Mouse (Mus musculus) neural tube, embryonic 10.5 days (tissue): Measurements from ENCODE around the gene Brd3os.

Experiments used
- DNase-seq: peaks from one replicate; pipeline ENCODE4 v3.0.0-alpha.2; 2017; ENCODE audit warnings: low spot score; ENCODE audit errors: extremely low spot score

The Brd3os gene

DNA sequence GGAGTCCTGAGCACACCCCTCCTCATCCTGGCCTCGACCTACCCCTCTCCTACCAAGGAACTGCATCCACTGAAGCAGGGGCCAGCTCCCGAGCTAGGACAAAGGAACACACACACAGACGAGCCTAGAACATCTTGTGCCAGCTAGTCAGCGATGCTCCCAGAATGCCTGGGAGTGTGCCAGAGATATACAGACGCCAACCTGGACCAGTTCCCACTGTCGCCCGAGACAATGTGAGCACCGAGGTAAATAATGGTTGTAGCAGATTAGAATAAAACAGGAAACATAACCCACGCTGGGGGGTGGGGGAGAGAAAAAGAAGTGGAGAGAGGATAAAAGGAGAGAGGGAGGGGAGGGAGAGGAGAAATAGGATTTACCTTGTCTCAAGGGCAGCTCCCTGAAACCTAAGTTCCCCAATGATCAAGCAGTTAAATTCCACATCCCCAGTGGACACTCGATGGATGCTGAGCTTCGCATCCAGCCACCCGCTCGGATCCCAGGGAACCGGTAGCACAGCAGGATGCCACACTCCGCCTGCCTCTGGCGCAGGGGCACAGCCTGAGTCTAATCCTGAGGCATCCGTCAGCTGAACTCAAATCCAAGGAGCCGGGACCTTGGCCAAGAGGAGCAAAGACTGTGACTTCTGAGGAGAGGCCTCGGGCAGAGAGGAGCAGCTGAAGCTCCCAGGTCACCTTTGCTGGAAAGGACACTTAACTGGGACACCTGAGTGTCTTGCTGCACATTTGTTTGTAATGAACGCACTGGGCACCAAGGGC lies 20.6 kb upstream of the Brd3os start:
- no peak for DNase-seq

DNA sequence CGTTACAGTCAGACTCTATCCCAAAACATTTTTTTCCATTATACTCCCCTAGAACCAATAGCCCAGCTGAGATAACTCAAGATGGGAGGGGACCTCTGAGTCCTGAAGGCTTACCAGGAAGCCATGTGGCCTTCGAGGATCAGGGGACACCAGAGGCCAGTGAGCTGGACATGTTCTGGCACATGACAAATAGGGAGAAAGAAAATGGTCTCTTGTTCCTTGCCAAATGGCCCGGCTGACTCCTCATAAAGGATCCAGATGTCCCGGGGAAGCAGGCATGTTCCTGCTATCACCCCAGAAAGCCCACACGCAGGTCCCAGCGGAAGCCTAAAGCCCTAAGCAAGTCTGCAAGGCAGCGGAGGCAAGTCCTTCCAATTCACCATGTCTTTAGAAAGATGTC lies 18.5 kb upstream of the Brd3os start:
- DNase-seq = no peak

DNA sequence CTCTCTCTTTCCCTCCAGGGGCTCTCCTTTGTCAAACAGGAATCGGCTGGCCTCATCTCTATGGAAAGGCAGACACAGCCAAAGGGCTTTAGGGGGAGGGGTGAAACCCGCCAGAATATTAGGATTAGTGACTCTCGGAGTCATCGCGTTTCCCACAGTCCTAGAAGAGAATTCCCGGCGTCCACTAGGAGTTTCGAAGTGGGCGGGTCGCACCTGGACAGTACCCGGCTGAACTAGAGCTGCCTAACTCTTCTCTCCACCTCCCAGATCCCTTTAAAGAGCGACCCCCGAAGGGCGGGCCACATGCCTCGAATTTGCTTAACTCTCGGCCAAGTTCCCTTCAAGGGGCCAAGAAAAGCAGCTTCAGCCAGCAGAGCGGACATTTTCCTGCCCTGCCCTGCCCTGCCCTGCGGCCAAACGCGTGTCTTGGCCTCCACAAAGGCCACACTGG lies 16.9 kb upstream of the Brd3os start:
- DNase-seq = peak; percentile 73

DNA sequence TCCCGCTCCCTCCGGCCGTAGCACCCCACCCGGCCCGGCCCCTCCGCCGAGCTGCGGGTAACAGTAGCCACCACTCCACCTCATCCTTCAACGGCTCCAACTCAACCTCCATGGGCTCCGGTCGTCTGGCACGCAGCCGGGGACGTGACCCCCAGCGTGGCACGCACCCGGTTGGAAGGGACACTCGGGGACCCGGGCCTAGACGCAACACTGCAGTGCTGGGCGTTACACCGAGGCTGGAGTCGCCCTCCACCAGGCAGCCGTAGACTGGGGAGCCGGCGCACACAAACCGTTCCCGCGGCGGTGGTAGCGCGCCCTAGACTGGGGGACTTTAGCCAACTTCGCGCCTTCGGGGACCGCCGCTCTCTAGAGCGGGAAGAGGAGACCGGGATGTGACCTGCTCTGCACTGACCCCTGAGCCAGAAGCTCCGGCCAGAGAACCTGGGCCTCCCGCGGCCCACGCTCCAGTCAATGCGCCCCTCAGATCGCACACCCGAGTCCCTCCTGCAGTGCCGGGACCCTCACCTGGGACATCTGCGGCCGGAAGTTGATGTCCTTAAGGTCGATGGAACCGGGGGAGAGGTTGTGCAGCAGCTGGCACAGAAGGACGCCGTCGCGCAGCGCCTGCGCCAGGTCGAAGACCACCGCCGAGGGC lies 16.2 kb upstream of the Brd3os start:
- peak; percentile 70 for DNase-seq

DNA sequence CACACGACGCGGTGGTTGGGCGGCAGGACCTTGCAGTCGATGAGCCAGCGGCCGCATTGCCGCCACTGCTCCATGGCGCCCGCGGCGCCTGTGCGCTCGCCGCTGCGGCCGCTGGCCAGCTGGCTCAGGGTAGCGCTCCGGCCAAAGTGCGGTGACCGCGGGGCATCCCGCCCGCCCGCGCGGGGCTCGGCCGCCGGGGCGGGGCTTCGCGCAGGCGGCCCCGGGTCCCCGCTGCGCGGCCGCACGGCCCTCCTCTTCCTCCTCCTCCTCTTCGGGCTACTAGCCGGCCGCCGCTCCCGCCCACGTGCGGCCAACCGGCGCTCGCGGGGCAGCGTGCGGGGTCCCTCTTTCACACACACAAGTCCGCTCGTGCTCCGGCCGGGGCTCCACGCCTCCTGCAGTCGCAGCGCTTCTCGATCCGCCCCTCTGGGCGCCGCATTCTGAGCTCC lies 15.7 kb upstream of the Brd3os start:
- no peak for DNase-seq

DNA sequence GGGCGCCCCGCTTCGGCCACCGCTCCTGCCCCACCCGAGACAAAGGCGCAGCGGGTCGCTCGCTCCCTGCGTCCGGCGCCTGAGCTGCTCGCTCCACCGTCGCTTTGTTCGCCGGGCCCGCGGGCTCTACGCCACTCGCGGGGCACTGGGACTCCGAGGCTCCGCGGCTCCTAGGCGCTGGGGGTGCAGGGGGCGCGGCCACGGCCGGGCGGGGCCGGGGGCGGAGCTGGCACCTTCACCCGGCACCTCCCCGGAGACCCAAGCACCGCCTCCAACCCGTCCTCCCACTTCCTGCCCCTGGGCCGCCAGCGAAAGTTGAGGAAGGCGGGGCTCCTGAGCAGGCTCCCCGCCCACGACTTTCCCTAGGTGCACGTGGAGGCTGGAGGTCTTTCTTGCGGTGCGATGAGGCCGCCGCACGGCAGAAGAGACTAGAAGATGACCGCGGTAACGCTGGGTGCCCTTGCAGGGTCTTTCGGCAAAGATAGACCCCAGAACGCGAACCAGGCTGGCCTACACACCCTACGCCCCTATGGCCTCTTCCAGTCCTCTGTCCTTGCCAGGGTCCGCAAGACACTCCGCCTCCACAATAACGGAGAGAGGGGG lies 15.2 kb upstream of the Brd3os start, which contains the start of gene Vav2:
Gene Vav2, minus strand, starts transcription at position 179 of the 603 bp plus-strand sequence.
- peak; percentile 93 for DNase-seq

DNA sequence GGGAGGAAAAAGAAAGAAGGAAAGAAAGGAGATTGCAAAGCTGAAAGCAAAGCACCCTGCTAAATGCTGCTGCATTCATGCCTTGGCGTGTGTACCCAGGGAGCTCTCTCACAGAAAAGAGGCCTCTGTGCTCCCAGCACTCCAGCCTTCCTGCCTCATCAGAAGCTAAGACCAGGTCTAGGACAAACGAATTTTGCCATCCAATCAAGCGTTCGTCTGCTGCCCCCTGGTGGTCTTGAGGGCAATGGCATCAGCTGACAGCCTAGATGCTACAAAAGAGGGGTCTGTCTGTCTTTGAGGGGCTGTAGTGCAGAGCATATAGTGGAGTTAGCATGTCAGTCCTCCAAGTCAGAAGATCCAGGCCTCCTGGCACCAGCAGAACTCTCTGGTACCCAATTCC lies 14.1 kb upstream of the Brd3os start:
- DNase-seq = peak; percentile 93

DNA sequence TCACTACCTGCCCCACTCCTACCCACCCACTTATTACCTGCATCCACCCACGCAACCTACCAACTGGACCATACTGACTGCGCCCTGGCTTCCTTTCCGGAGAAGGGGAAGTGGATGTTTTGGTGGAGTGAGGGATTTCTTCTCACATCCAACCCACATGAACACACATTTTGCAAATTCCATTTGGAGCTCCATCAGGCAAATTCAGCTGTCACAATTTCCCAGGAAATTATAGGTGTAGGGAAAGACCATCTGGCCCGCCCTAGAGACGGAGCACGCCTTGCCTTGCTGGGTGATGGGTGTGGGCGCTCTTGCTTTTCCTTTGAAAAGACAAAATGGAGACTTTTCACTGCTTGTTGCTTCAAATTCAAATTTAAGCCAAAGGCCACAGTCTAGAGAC lies 11.5 kb upstream of the Brd3os start:
- no peak for DNase-seq

DNA sequence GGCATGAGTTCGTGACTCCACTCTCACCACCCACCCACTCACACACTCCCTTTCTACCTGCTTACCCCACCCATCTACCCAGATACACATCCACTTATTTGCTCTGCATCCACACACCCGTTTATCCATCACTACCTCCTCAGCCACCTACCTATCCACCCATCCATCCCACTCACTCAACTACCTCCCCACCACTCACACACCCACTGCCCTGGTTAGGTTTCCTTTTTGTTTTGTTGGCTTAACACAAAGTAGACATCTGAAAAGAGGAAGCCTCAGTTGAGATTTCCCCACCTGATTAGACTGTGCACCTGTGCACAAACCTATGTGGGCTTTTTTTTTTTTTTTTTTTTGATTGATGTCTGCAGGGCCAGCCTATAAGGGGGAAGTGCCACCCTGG lies 9.5 kb upstream of the Brd3os start:
- DNase-seq = no peak

DNA sequence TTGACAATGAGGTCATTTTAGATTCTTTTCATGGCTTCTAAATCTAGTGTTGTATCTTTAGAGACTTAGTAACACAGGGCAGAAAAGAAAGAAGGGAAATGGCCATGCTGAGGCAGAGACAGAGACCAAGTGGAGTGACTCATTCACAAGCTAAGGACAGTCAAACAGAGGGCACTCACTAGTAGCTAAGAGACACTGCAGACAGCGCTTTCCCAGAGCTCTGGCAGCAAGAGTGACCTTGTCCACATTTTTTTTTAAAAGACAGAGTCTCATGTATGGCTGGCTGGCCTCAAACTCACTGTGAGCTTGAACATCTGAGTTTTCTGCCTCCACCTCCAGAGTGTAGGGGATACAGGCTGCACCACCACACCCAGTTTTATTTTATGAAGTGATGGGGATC lies 4.2 kb upstream of the Brd3os start:
- no peak for DNase-seq

DNA sequence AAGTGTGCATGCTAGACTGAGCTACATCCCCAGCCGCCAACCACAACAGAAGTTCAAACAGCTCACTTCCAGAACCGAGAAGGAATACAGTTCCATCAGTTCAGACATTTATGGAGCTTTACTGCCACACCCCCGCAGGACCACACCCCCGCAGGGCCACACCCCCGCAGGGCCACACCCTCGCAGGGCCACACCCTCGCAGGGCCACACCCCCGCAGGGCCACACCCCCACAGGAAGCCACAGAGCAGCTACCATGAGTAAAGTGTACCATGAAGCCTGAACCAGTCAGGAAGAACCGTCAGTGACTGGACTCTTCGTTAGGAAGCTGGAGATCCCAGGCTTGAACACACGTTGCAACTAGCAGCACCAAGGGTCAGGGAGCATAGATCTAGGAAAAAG lies 3.8 kb upstream of the Brd3os start:
- no peak for DNase-seq

DNA sequence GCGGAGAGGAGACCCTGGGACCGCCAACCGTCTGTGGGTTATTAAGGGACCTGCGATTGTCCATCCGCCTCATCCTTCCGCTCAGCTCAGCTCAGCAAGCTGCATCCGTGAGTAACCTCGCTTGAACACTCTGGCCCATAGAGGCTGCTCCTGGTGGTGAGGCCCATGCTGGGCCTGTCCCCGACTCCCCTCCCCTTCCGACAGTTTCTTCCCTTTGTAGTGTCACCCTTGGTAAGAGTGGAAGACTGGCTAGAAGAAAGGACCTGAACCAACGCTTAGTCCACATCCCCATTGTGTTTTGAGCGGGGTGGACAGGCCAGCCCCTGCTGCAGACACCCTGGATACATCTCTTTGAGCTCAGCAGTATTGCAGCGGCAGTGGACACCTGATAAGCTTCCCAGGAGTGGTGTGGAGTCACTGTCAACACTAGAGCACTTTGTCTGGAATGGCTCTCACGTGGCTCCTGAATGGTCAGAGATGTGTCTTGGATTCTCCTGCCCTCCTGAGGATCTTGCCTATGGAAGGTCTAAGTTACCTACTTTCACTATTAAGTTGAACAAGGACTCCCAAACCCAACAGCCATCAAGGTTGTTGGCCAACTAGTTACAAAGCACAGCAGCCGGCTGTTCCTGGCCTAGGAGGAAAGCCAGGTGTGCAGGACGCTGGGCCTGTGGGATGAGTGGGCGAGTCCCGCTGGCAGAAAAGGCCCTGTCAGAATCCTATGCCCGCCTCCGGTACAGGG lies 755 bp downstream of the Brd3os start:
- peak; percentile 35 for DNase-seq

DNA sequence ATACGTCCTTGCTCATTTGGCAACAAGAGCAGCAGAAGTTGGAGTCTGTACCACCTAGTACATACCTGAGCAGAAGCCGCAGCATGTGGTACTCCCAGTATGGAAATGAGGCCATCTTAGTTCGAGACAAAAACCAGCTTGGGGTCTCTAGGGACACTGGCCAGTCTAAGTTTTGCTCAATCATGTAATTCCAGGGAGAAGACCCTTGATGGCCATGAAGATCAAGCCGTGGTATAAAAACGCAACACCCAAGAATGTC lies 1.3 kb downstream of the Brd3os start:
- no peak for DNase-seq

DNA sequence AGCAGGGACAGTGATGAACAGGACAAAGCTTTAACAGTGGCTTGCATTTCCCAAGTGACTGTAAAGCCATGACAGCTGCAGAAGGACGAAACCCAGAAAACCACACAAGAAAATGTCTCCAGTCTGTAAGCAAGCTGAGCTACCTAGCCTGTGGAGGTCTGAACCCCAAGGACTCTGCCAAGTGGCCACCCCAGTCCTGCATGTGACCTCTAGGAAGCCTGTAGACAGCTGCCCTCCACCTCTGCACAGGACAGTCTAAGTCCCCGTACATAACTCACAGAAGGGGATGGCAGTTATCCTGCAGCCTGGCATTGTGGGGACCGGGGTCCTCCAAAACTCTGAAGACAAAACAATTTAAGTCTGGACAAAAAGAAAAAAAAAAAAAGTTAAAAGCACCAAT lies 3.8 kb downstream of the Brd3os start:
- DNase-seq = no peak

DNA sequence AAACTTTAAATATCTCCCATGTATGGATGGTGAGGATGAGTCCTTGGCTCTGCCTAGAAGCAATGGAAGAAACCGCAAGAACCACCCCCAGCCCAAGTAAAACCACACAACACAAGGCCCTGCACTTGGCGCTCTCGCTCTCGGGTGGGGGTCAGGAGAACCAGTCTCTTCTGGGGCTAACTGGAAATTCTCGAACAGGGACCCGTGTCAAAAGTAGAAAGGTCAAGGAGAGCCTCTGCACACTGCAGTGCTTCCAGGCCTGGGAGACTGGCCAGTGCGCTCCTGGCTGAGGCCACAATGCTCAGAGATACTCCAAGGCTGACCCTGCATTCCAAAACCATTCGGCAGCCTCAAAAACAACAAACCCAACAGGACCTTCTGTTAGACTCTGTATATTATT lies 4.7 kb downstream of the Brd3os start:
- DNase-seq = no peak

DNA sequence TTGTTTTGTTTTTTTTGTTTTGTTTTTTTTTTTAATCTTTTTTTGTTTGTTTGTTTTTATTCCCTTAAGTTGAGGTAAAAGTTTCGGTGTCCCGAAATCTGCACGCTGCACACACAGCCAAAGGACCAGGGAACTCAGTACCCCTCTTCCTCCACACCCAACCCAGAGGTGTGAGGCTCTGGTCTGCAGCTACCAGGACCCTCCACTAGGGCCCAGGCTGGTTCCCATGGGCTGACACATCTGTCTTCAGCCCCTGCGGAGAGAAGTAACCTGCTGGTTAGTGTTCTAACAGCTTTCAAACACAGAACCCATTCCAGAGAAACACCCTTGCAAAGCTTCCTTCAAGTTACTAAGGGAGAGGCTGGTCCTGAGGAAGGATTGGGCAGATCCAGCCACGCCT lies 5.7 kb downstream of the Brd3os start:
- no peak for DNase-seq

DNA sequence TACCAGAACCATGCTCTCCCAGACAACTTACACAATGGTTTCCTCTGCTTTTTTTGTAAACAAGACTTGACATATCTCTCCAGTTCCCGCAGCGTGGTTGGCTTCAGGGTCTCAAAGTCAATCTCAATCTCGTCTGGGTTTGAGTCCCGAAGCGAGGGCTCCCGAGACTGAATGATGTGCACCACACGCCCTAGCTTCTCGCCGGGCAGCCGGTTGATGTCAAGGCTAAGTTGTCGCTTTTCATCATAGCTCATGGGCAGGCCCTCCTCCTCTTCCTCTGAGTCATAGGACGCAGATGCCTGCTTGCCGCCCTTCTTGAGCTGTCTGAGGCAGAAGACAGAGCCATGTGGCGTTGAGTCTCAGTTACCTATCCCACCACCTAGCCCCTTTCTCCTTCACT lies 8.1 kb downstream of the Brd3os start:
- no peak for DNase-seq

DNA sequence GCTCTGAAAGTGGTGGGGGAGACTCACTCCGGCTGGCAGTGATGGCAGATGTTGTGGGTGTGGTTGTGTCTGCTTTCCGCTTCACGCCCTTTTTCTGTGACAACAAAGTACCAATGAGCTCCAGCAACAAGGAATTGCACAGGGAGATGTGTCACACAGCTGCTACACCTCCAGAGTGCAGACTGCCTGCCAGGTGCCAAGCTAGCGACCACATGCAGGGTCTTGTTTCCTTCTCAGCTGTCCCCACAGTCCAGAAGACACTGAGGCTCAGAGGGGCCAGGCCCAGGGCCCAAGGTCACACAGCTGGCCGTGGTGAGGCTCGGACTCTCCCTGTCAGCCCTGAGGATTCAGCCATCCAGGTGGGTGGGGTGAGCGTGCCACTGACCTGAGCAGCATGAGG lies 17.6 kb downstream of the Brd3os start:
- no peak for DNase-seq

DNA sequence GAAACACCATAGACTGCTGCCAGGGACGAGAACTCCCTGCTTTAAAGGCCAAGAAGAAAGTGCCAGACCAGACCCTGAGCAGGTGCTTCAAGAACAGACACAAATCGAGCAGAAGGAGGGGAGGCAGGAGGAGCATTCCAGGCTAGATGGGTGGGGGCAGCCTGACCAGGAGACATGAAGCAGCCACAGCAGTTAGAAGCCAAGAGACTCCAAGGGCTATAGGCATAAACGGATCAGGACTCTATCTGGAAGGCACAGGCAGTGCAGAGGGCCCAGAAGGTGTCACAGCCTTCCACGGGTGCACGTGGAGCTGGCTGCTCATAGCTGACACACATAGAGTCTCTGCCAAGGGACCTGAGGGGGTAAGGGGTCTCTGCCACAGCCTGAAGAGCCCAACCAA lies 18.0 kb downstream of the Brd3os start:
- DNase-seq = no peak

DNA sequence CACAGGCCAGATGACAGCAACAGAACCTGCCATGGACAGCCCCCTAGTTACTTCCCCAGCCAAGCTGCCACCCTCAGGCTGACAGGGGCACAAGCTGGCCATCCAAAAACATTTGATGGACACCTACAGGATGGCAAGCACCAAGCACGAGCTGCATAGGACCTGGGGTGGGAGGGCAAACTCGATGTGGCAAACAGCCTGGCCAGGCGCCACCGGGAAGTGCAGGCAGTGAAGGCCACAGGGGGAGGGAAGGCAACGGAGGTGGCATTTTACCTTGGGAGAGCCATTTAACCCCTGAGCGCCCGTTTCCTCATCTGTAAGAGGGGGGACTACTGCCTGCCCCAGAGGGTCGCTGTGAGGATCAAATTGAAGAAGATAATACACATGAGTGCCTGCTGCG lies 18.5 kb downstream of the Brd3os start:
- no peak for DNase-seq

DNA sequence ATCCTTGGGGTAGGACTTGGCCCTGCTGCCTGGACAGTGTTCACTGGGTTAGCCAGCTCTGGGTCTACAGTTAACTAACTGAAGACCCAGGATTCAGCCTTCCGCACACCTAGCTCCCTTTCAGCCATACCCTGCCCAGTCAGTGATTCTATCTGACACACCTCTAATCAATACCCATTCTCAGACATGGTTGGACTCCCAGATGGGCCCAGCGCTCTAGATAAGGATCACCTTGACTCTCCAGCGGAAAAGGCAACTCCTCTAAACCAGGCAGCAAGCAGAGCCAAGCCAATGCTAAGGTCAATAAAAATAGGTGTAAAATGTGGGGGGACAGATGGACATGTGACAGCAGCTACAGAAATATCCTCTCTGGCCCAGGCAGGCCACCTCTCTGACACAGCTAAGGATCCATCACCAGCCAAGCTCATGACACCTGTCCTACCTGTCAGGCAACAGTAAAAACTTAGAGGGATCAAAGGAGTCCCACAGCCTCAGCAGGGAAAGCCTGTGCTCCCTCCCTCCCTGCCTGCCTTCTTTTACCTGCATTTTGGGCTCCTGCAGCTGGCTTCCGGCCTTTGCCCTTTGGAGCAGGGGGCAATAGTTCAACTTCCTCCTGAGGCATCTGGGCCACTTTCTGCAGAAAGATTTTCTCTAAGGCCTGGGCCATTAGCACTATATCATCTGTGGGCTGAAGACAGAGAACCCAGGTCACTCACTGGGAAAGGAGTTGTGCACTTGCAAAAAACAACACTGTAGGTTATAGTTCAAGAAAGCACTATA lies 19.9 kb downstream of the Brd3os start:
- DNase-seq = no peak
